Mouse (Mus musculus) CH12.LX (cell line): ENCODE data around the gene Borcs6. TPM values are rescaled to one million over a fixed set of nuclear protein-coding genes. Genes with fewer than 3 reads are reported as not detected.

Source experiments
- DNase-seq: peaks from one replicate; pipeline ENCODE4 v3.0.0-alpha.2; 2013; ENCODE audit errors: extremely low read depth
- H3K27ac ChIP-seq: 2 replicates; pipeline ENCODE4 v1.5.1; 2012; ENCODE audit warnings: low read depth, mild to moderate bottlenecking, control low read depth, moderate library complexity; ENCODE audit not compliant: insufficient read depth
- H3K27me3 ChIP-seq: replicated peaks from 2 replicates; pipeline ENCODE3; 2012; ENCODE audit warnings: inconsistent platforms
- H3K36me3 ChIP-seq, 2 experiments: replicated peaks in 1 of 2; 2 replicates each; pipeline versions ENCODE3 to v1.6.1; 2012; ENCODE audit warnings: inconsistent platforms in 1 of 2, low read length in 1 of 2, mild to moderate bottlenecking in 1 of 2, mixed read lengths in 1 of 2, moderate library complexity in 1 of 2; ENCODE audit not compliant: control insufficient read depth in 1 of 2, insufficient read depth in 1 of 2
- H3K4me1 ChIP-seq, 2 experiments: 2 replicates each; pipeline ENCODE4 v1.6.1; 2012; ENCODE audit warnings: inconsistent platforms in 1 of 2, moderate library complexity in 1 of 2; ENCODE audit not compliant: insufficient read depth in 2 of 2, control insufficient read depth in 1 of 2
- H3K4me2 ChIP-seq: 2 replicates; pipeline ENCODE4 v1.6.1; 2012; ENCODE audit warnings: low read depth, mild to moderate bottlenecking, control low read depth; ENCODE audit not compliant: poor library complexity, insufficient read depth, severe bottlenecking
- H3K4me3 ChIP-seq, 3 experiments: fragments of 150-350 bp in 1 of 3; sonication (generic) in 1 of 3; replicated peaks in 1 of 3; 2 replicates each; pipeline versions ENCODE3 to v1.5.1; 2011 to 2012; ENCODE audit warnings: low read depth in 2 of 3, low read length in 2 of 3, mild to moderate bottlenecking in 2 of 3, moderate library complexity in 2 of 3, control low read depth in 1 of 3, improper control_type of control experiment in 1 of 3, inconsistent platforms in 1 of 3, mixed read lengths in 1 of 3; ENCODE audit not compliant: poor library complexity in 1 of 3
- H3K79me2 ChIP-seq: replicated peaks from 2 replicates; pipeline ENCODE4 v1.6.1; 2012; ENCODE audit warnings: mild to moderate bottlenecking, moderate library complexity; ENCODE audit not compliant: control insufficient read depth, poor library complexity, insufficient read depth, severe bottlenecking; ENCODE audit errors: extremely low read depth
- H3K9ac ChIP-seq: 2 replicates; pipeline ENCODE4 v1.6.1; 2012; ENCODE audit warnings: low read depth, mild to moderate bottlenecking, control low read depth, moderate library complexity; ENCODE audit not compliant: insufficient read depth
- H3K9me3 ChIP-seq: replicated peaks from 2 replicates; pipeline ENCODE3; 2012; ENCODE audit warnings: low read length, inconsistent platforms, mixed read lengths
- BHLHE40 ChIP-seq: IDR thresholded peaks from 2 replicates; pipeline ENCODE4 v1.6.1; 2011; ENCODE audit warnings: mild to moderate bottlenecking, low read depth, low read length, improper control_type of control experiment
- CHD1 ChIP-seq: IDR thresholded peaks from 2 replicates; pipeline ENCODE4 v1.6.1; 2012; ENCODE audit warnings: low read depth, low read length, improper control_type of control experiment, inconsistent platforms
- CHD2 ChIP-seq: IDR thresholded peaks from 2 replicates; pipeline ENCODE4 v1.6.1; 2011; ENCODE audit warnings: low read length, improper control_type of control experiment
- CTCF ChIP-seq, 2 experiments: IDR thresholded peaks in 1 of 2; conservative IDR thresholded peaks in 1 of 2; 2 replicates each; pipeline ENCODE4 v1.5.1; 2011 to 2012; ENCODE audit warnings: low read depth in 2 of 2, low read length in 2 of 2, improper control_type of control experiment in 1 of 2, inconsistent platforms in 1 of 2, mild to moderate bottlenecking in 1 of 2, moderate library complexity in 1 of 2
- E2F4 ChIP-seq: IDR thresholded peaks from 2 replicates; pipeline ENCODE4 v1.6.1; 2011; ENCODE audit warnings: low read depth, low read length, improper control_type of control experiment; ENCODE audit not compliant: insufficient replicate concordance
- ELF1 ChIP-seq: IDR thresholded peaks from 2 replicates; pipeline ENCODE4 v1.6.1; 2014; ENCODE audit warnings: low read depth, mild to moderate bottlenecking, inconsistent platforms, low read length, improper control_type of control experiment
- EP300 ChIP-seq: IDR thresholded peaks from 2 replicates; pipeline ENCODE4 v1.6.1; 2011; ENCODE audit warnings: low read length, improper control_type of control experiment
- ETS1 ChIP-seq: conservative IDR thresholded peaks from 2 replicates; pipeline ENCODE4 v1.6.1; 2012; ENCODE audit warnings: low read depth, mild to moderate bottlenecking, inconsistent platforms, low read length, improper control_type of control experiment, moderate library complexity
- GABPA ChIP-seq: IDR thresholded peaks from 2 replicates; pipeline ENCODE4 v1.6.1; 2012; ENCODE audit warnings: low read depth, low read length, improper control_type of control experiment, inconsistent platforms; ENCODE audit not compliant: insufficient replicate concordance
- HCFC1 ChIP-seq: IDR thresholded peaks from 2 replicates; pipeline ENCODE4 v1.6.1; 2012; ENCODE audit warnings: low read depth, mild to moderate bottlenecking, inconsistent platforms, low read length, improper control_type of control experiment
- IRF4 ChIP-seq: IDR thresholded peaks from 2 replicates; pipeline ENCODE4 v1.6.1; 2014; ENCODE audit warnings: low read depth, mild to moderate bottlenecking, inconsistent platforms, low read length, improper control_type of control experiment
- JUN ChIP-seq: IDR thresholded peaks from 2 replicates; pipeline ENCODE4 v1.6.1; 2011; ENCODE audit warnings: low read depth, mild to moderate bottlenecking, low read length, improper control_type of control experiment, moderate library complexity; ENCODE audit not compliant: insufficient read depth
- KAT2A ChIP-seq: IDR thresholded peaks from 2 replicates; pipeline ENCODE4 v1.6.1; 2012; ENCODE audit warnings: low read length, improper control_type of control experiment, inconsistent platforms; ENCODE audit not compliant: insufficient replicate concordance
- MAFK ChIP-seq: IDR thresholded peaks from 2 replicates; pipeline ENCODE4 v1.6.1; 2011; ENCODE audit warnings: low read length, improper control_type of control experiment; ENCODE audit not compliant: insufficient replicate concordance
- MAX ChIP-seq: IDR thresholded peaks from 2 replicates; pipeline ENCODE4 v1.6.1; 2011; ENCODE audit warnings: low read length, improper control_type of control experiment
- MAZ ChIP-seq: IDR thresholded peaks from 2 replicates; pipeline ENCODE4 v1.6.1; 2012; ENCODE audit warnings: low read depth, mild to moderate bottlenecking, inconsistent platforms, low read length, improper control_type of control experiment, moderate library complexity
- MEF2A ChIP-seq: IDR thresholded peaks from 2 replicates; pipeline ENCODE4 v1.6.1; 2014; ENCODE audit warnings: low read depth, mild to moderate bottlenecking, inconsistent platforms, low read length, improper control_type of control experiment, borderline replicate concordance
- MXI1 ChIP-seq: IDR thresholded peaks from 2 replicates; pipeline ENCODE4 v1.6.1; 2011; ENCODE audit warnings: mild to moderate bottlenecking, low read depth, low read length, improper control_type of control experiment
- MYC ChIP-seq: IDR thresholded peaks from 2 replicates; pipeline ENCODE4 v1.6.1; 2011; ENCODE audit warnings: low read depth, mild to moderate bottlenecking, improper control_type of control experiment, low read length
- NELFE ChIP-seq: IDR thresholded peaks from 2 replicates; pipeline ENCODE4 v1.6.1; 2011; ENCODE audit warnings: low read depth, low read length, improper control_type of control experiment
- NRF1 ChIP-seq: IDR thresholded peaks from 2 replicates; pipeline ENCODE4 v1.6.1; 2014; ENCODE audit warnings: low read depth, mild to moderate bottlenecking, inconsistent platforms, low read length, improper control_type of control experiment, moderate library complexity
- PAX5 ChIP-seq: IDR thresholded peaks from 2 replicates; pipeline ENCODE4 v1.6.1; 2012; ENCODE audit warnings: low read length, inconsistent platforms, mixed read lengths
- POLR2A ChIP-seq: IDR thresholded peaks from 2 replicates; pipeline ENCODE4 v1.6.1; 2011; ENCODE audit warnings: low read depth, mild to moderate bottlenecking, improper control_type of control experiment, low read length
- POLR2AphosphoS2 ChIP-seq: IDR thresholded peaks from 2 replicates; pipeline ENCODE4 v1.6.1; 2011; ENCODE audit warnings: low read depth, low read length, improper control_type of control experiment
- RAD21 ChIP-seq: IDR thresholded peaks from 2 replicates; pipeline ENCODE4 v1.6.1; 2011; ENCODE audit warnings: low read depth, mild to moderate bottlenecking, low read length, improper control_type of control experiment, moderate library complexity
- RCOR1 ChIP-seq: conservative IDR thresholded peaks from 2 replicates; pipeline ENCODE4 v1.6.1; 2012; ENCODE audit warnings: low read depth, mild to moderate bottlenecking, inconsistent platforms, low read length, improper control_type of control experiment
- SIN3A ChIP-seq: IDR thresholded peaks from 2 replicates; pipeline ENCODE4 v1.6.1; 2012; ENCODE audit warnings: low read length, improper control_type of control experiment, inconsistent platforms
- SMC3 ChIP-seq: IDR thresholded peaks from 2 replicates; pipeline ENCODE4 v1.6.1; 2011; ENCODE audit warnings: low read depth, low read length, improper control_type of control experiment
- TBP ChIP-seq: conservative IDR thresholded peaks from 2 replicates; pipeline ENCODE4 v1.6.1; 2011; ENCODE audit warnings: low read depth, low read length, improper control_type of control experiment
- TCF12 ChIP-seq: IDR thresholded peaks from 2 replicates; pipeline ENCODE4 v1.6.1; 2014; ENCODE audit warnings: low read depth, mild to moderate bottlenecking, inconsistent platforms, low read length, improper control_type of control experiment
- UBTF ChIP-seq: IDR thresholded peaks from 2 replicates; pipeline ENCODE4 v1.6.1; 2012; ENCODE audit warnings: low read depth, mild to moderate bottlenecking, inconsistent platforms, low read length, improper control_type of control experiment, moderate library complexity
- USF1 ChIP-seq: IDR thresholded peaks from 2 replicates; pipeline ENCODE4 v1.6.1; 2014; ENCODE audit warnings: low read depth, mild to moderate bottlenecking, inconsistent platforms, low read length, improper control_type of control experiment
- USF2 ChIP-seq: conservative IDR thresholded peaks from 2 replicates; pipeline ENCODE4 v1.6.1; 2011; ENCODE audit warnings: low read depth, low read length, improper control_type of control experiment
- ZMIZ1 ChIP-seq: IDR thresholded peaks from 2 replicates; pipeline ENCODE4 v1.6.1; 2012; ENCODE audit warnings: low read depth, mild to moderate bottlenecking, inconsistent platforms, low read length, improper control_type of control experiment
- ZNF384 ChIP-seq: IDR thresholded peaks from 2 replicates; pipeline ENCODE4 v1.6.1; 2012; ENCODE audit warnings: low read depth, low read length, improper control_type of control experiment, inconsistent platforms
- dilution Hi-C: fragments of 300-500 bp; cut with MboI; formaldehyde crosslinking; loops from 2 replicates; pipeline ENCODE4 v1.14.3; 2020; ENCODE audit warnings: low sequenced_read_pairs; ENCODE audit not compliant: extremely low pct_unique_long_range_greater_than_20kb, extremely low pct_ligation_motif_present
- in situ Hi-C: fragments of 300-500 bp; cut with MboI; formaldehyde crosslinking; loops from 3 replicates; pipeline ENCODE4 v1.14.3; 2019; ENCODE audit warnings: low sequenced_read_pairs, low pct_ligation_motif_present, low pct_unique_long_range_greater_than_20kb, mixed read lengths
- polyA plus RNA-seq: library from polyadenylated mRNA; unstranded; fragments of >175 nt; gene quantifications from 2 replicates; pipeline ENCODE4 v1.2.1, GENCODE M21; 2012; ENCODE audit warnings: low read depth; ENCODE audit not compliant: insufficient read length
- total RNA-seq, 2 experiments: library from RNA; depleted of rRNA; stranded (reverse); fragments of 300-350 nt in 1 of 2; fragments of >200 nt in 1 of 2; gene quantifications; 2 replicates each; pipeline ENCODE4 v1.2.3; 2012 to 2014

Borcs6 gene
- total RNA-seq (2012; rRNA removed), result 9.7 and 11.1 TPM in 2 replicates
- total RNA-seq (2014; rRNA removed), result 5.1 and 7.3 TPM in 2 replicates
- 5.4 and 6.2 TPM in 2 replicates for polyA plus RNA-seq

- Histone ChIP-seq H3K36me3 (peaks cover 0 to 10% of the 10 kb centered on the region in 2 experiments), H3K4me3 (peak within 1 kb of the TSS; percentile 79 to 87 (median 87)), H3K27ac (peak within 1 kb of the TSS; percentile 53), H3K9ac (peak within 1 kb of the TSS; percentile 92), H3K4me2 (peak within 1 kb of the TSS; percentile 96), H3K4me1 (peaks cover 0 to 30% of the 10 kb centered on the region in 2 experiments; a peak in 2 of 4 replicates), H3K27me3 (peaks cover 3% of the 10 kb centered on the region), H3K9me3 (no peaks in the 10 kb centered on the region), H3K79me2 (no peaks in the 10 kb centered on the region; the same call in none of the 2 replicates)
- dilution Hi-C loops, result no loop called here
- TF ChIP-seq USF2, result no peak
- no peak for TF ChIP-seq UBTF
- no peak for TF ChIP-seq CHD1
- peak; percentile 98 for TF ChIP-seq ELF1
- peak; percentile 89 for TF ChIP-seq SIN3A
- peak; percentile 75 for TF ChIP-seq CHD2
- peak; percentile 87 for TF ChIP-seq HCFC1
- no peak for TF ChIP-seq MYC
- TF ChIP-seq MEF2A, result peak; percentile 42; the same call in 1 of the 2 replicates
- peak; percentile 48; the same call in 1 of the 2 replicates for TF ChIP-seq TCF12
- TF ChIP-seq ZMIZ1, result peak; percentile 66; the same call in 1 of the 2 replicates
- no peak for TF ChIP-seq ZNF384
- TF ChIP-seq E2F4, result no peak
- TF ChIP-seq IRF4, result peak; percentile 26; the same call in 1 of the 2 replicates
- no peak for TF ChIP-seq EP300
- no peak for TF ChIP-seq RAD21
- TF ChIP-seq KAT2A, result peak; percentile 79; the same call in 1 of the 2 replicates
- TF ChIP-seq CTCF (conservative IDR thresholded peaks at IDR 0.05 in 1 of 2, IDR thresholded peaks at IDR 0.05 in 1 of 2; ENCODE audit: low read depth in 2 of 2, low read length in 2 of 2), result no peak
- peak; percentile 64 for TF ChIP-seq NELFE
- no peak; the same call in 1 of the 2 replicates for TF ChIP-seq TBP
- TF ChIP-seq BHLHE40, result no peak
- TF ChIP-seq POLR2AphosphoS2, result peak; percentile 64; the same call in 1 of the 2 replicates
- no peak for TF ChIP-seq MAFK
- no peak for TF ChIP-seq JUN
- no peak for TF ChIP-seq SMC3
- peak; percentile 98 for TF ChIP-seq MAZ
- TF ChIP-seq MAX, result no peak; the same call in 1 of the 2 replicates
- no peak for TF ChIP-seq PAX5
- peak; percentile 92 for TF ChIP-seq POLR2A
- TF ChIP-seq NRF1, result peak; percentile 57
- TF ChIP-seq GABPA, result no peak; the same call in 1 of the 2 replicates
- no peak for TF ChIP-seq ETS1
- no peak for TF ChIP-seq USF1
- TF ChIP-seq RCOR1, result no peak
- TF ChIP-seq MXI1, result peak; percentile 74
- in situ Hi-C loops, result no loop called here
- DNase-seq, result peak; percentile 99
Observed at GRCm38 (mm10) chr11:69059357-69059974, at the start of gene Borcs6. Borcs6 (plus strand) TSS chr11:69059717.
